Mouse (Mus musculus) kidney, postnatal 10 days (tissue): ENCODE results near the gene Gm11172.

ENCODE experiments used
- DNase-seq: peaks from one replicate; pipeline ENCODE4 v3.0.0; 2021; ENCODE audit warnings: mixed read lengths

The Gm11172 gene

GRCm38 (mm10) chr16:10812865-10813371 is at the start of gene Gm11172:
Gm11172 (plus strand) TSS chr16:10812915.
- DNase-seq = no peak

DNA sequence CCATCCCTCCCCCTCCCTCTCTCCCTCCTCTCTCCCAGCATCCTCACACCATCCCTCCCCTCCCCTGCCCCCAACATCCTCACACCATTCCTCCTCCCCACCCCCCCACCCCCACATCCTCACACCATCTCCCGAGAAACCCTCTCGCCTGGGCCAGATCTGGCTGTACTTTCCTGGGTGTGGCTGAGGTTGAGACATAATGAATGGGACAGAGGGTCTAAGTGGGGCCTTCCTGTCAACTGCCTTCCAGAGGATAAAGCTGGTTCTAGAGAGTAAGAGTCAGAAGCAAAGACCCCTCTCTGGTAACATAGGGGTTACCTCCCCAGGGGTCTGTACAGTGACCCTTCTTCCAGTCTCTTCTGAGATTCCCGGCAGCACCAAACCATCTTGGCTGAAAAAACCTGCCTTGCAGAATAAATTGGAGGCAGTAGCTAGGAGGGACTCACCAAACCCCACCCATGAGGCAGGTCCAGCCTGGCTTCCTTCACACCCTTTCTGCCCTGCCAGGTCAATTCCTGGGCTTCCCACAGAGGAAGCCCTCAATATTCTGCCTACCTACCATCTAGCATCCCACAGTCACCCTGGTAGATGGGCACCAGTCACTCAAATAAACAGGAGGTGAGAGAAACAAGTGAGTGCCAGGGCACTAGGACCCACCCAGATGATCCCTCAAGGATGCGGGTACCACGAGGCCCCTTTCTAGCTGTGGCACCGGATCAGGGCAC is 49.0 kb upstream of the Gm11172 start:
- no peak for DNase-seq

GRCm38 (mm10) chr16:10764323-10764722 is 48.4 kb upstream of the Gm11172 start:
- DNase-seq = peak; percentile 70

- DNase-seq = peak; percentile 89
These were observed 45.6 kb upstream of the Gm11172 start for GRCm38 (mm10) chr16:10767158-10767557.

- no peak for DNase-seq
These were observed 43.9 kb upstream of the Gm11172 start for GRCm38 (mm10) chr16:10768821-10769220.

- DNase-seq = no peak
These were observed 43.1 kb upstream of the Gm11172 start for GRCm38 (mm10) chr16:10769661-10770060.

DNA sequence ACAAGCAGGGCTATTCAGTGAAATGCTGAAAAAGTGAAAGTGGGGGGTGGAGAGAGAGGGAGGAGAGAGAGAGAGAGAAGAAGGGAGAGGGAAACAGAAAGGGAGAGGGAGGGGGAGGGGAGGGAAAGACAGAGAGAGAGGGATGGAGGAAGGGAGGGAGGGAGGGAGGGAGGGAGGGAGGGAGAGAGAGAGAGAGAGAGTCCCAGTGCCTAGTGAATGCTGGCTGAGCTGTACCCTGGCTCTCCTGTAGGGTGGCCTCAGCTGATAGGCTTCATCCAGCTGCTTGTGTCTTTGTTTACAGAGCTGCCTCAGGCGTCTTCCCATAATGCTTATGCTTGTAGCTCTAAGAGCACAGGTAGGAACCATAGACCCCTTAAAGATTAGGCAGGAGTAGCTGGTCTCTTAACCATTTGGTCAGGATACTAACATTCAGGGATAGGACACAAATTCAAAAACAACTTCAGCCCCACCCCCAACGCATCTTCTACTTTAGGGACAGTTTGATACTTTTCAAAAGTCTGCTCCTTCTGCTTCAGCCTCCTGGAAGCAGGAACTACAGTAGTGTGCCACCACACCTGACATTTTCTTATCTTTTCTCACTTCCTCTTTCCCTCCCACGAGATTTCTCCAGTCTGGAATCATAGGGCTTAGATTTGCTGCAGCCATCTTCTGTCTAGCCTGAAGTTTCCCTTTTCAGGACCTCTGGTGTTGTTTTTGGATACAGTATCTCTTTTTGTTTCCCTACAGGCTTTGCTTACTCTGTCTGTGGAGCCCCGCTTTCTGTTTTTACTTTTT is 42.0 kb upstream of the Gm11172 start:
- no peak for DNase-seq

- no peak for DNase-seq
These were observed 40.8 kb upstream of the Gm11172 start for GRCm38 (mm10) chr16:10771769-10772510.

DNA sequence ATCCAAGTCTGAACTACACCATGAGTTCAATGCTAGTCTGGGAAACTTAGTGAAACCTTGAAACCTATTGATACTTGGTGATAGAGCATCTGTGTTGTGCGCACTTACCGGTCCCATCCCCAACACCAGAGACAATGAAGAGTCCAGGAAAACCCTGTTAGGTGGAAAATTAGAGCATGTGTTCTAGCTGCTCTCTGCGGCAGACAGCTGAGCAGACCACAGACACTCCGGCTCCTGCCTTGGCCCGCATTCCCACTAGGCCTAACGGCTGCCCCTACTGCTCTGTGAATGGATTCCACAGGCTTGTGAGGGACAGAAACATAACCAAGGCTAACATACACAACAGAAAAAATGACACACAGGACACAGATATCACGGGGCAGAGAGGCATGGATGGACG is 39.2 kb upstream of the Gm11172 start:
- no peak for DNase-seq

GRCm38 (mm10) chr16:10774726-10775125 is 38.0 kb upstream of the Gm11172 start:
- no peak for DNase-seq

- DNase-seq = no peak
These were observed 36.4 kb upstream of the Gm11172 start for GRCm38 (mm10) chr16:10776322-10776721.

- DNase-seq = no peak
These were observed 35.0 kb upstream of the Gm11172 start for GRCm38 (mm10) chr16:10777579-10778160.

DNA sequence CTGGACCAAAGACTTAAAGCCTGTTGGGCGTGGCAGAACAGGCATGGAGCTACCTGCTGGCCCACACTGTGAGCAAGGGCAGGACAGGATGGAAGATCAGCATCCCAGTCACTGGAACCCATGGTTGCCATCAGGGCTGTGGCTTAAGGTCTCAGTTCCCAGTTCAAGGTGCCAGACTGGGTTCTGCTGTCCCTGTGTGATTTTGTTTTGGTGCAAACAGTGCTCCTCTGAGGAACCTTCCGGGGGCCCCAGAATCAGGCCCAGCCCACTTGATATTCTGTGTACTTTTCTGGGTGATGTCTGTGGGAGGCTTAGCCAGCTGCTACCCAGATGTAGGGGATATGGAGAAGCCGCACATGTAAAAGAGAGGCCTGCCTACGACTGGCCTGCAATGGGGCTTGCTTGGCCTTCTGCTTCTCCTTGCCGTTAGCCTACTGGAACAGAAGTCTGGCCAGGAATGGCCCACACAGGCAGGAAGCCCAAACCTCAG is 32.0 kb upstream of the Gm11172 start:
- no peak for DNase-seq

DNA sequence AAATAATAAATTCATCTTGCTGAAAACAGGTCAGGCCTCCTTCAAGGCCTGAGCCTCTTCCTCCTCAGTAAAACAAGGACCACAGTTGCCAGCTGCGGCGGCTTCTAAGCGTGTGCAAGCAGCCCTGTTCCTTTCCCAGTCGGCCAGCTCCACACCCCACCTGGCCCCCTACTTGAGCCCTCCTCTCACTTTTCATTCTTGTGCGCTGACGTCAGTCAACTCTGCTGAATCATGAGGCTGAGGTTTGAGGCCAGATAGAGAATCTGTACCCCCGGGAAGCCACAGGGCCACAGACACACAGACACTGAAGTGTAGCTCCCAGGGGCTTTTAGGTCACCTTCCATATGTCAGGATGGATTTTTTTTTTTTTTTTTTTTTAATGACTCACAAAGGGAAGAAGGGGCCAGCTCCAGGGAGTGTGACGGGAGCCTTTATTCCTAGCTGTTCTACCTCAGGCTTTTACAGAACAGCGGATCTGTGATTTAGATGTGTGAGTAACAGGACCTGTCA is 30.8 kb upstream of the Gm11172 start:
- DNase-seq = no peak

GRCm38 (mm10) chr16:10782377-10783151 is 30.2 kb upstream of the Gm11172 start:
- no peak for DNase-seq

GRCm38 (mm10) chr16:10783152-10783434 is 29.6 kb upstream of the Gm11172 start:
- DNase-seq = no peak

- no peak for DNase-seq
These were observed 29.3 kb upstream of the Gm11172 start for GRCm38 (mm10) chr16:10783451-10783850.

GRCm38 (mm10) chr16:10783883-10784792 is 28.6 kb upstream of the Gm11172 start:
- peak; percentile 70 for DNase-seq

DNA sequence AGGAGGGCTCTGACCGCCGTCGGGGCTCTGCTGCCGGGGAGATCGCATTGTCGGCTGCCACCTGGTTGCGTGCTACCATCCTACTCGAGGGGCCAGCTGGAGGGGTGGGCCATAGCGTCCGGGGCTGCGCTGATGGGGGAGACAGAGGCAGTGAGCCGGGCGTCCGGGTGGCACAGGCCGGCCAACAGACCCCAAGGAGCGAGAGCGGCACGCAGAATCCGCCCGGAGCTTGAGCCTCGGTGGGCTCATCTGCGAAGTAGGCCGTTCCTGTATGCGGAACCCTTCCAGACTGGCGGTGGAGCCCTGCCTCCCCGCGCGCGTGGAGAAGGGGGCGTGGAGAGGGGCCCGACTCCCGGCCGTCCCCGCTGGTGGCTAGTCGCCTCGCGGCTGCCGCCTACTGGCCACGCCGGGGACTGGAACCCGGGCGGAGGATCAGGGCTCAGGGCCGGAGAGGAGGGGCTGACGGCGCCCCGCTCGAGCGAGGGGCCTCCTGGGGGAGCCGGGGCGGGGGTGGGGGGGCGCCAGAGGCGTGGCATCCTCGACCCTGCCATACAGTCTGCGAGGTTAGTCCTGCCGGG is 27.8 kb upstream of the Gm11172 start:
- peak; percentile 96 for DNase-seq
